Mouse (Mus musculus): ENCODE measurements around the gene Dyrk3. TPM values are rescaled to one million over a fixed set of nuclear protein-coding genes. Genes with fewer than 3 reads are reported as not detected.

Gene Dyrk3
- polyA plus RNA-seq, 1 experiment from 2014 or later, result 5.5 TPM

GRCm38 (mm10) chr1:131095574-131095973 is 42.6 kb downstream of the Dyrk3 start:
- Histone ChIP-seq H3K36me3 (peaks cover 2% of the 10 kb centered on the region), H3K4me3 (peak overlapping the region; percentile 95), H3K27ac (0 out of 2 replicates have a peak overlapping the region, but pooled peaks have one; percentile 96), H3K27me3 (ENCODE audit: low read depth, poor library complexity, severe bottlenecking) (0 out of 2 replicates have a peak, but pooled peaks cover 5% of the 10 kb centered on the region), H3K9me3 (replicated peaks) (no peaks in the 10 kb centered on the region), H3K4me1 (peaks cover 48% of the 10 kb centered on the region)
- WGBS, result 59% methylated on average over 8 of the region's 8 CpGs
- DNase-seq (ENCODE audit: low spot score), result no peak

GRCm38 (mm10) chr1:131093889-131094288 is 44.3 kb downstream of the Dyrk3 start:
- Histone ChIP-seq H3K27me3 (ENCODE audit: low read depth, poor library complexity, severe bottlenecking) (0 out of 2 replicates have a peak, but pooled peaks cover 2% of the 10 kb centered on the region), H3K27ac (no peak overlapping the region), H3K4me3 (no peak overlapping the region), H3K36me3 (peaks cover 2% of the 10 kb centered on the region), H3K4me1 (peaks cover 65% of the 10 kb centered on the region), H3K9me3 (replicated peaks) (no peaks in the 10 kb centered on the region)
- no peak for DNase-seq (ENCODE audit: low spot score)
- WGBS, result 92% methylated on average over 8 of the region's 8 CpGs

- H3K27me3 ChIP-seq (ENCODE audit: low read depth, poor library complexity, severe bottlenecking), result no peaks in the 10 kb centered on the region
- H3K9me3 ChIP-seq (replicated peaks), result no peaks in the 10 kb centered on the region
- H3K4me3 ChIP-seq, result no peak overlapping the region
- WGBS, result 95% methylated on average over 3 of the region's 3 CpGs
- DNase-seq (ENCODE audit: low spot score), result no peak
- H3K4me1 ChIP-seq, result peaks cover 68% of the 10 kb centered on the region
- peaks cover 2% of the 10 kb centered on the region for H3K36me3 ChIP-seq
- H3K27ac ChIP-seq, result no peak overlapping the region
Measured at GRCm38 (mm10) chr1:131092846-131093245, 45.3 kb downstream of the Dyrk3 start.

- WGBS, result 91% methylated on average over 3 of the region's 3 CpGs
- peaks cover 68% of the 10 kb centered on the region for H3K4me1 ChIP-seq
Measured at GRCm38 (mm10) chr1:131092173-131092572, 46.0 kb downstream of the Dyrk3 start.

GRCm38 (mm10) chr1:131091481-131091880 is 46.7 kb downstream of the Dyrk3 start:
- no peak overlapping the region for H3K27ac ChIP-seq
- H3K27me3 ChIP-seq (ENCODE audit: low read depth, poor library complexity, severe bottlenecking), result no peaks in the 10 kb centered on the region
- H3K4me3 ChIP-seq, result no peak overlapping the region
- H3K9me3 ChIP-seq (replicated peaks), result no peaks in the 10 kb centered on the region
- H3K4me1 ChIP-seq, result peaks cover 73% of the 10 kb centered on the region
- peaks cover 2% of the 10 kb centered on the region for H3K36me3 ChIP-seq
- DNase-seq (ENCODE audit: low spot score), result no peak
- 88% methylated on average over 3 of the region's 3 CpGs for WGBS

More at GRCm38 (mm10) chr1:131092173-131092572, 46.0 kb downstream of the Dyrk3 start:
- Histone ChIP-seq H3K4me3 (no peak overlapping the region), H3K36me3 (peaks cover 2% of the 10 kb centered on the region), H3K27me3 (ENCODE audit: low read depth, poor library complexity, severe bottlenecking) (no peaks in the 10 kb centered on the region), H3K27ac (no peak overlapping the region), H3K9me3 (replicated peaks) (no peaks in the 10 kb centered on the region)
- DNase-seq (ENCODE audit: low spot score), result no peak

- no peaks in the 10 kb centered on the region for H3K27me3 ChIP-seq (ENCODE audit: low read depth, poor library complexity, severe bottlenecking)
- WGBS, result 75% methylated on average over 4 of the region's 4 CpGs
- no peak overlapping the region for H3K27ac ChIP-seq
- H3K4me1 ChIP-seq, result peaks cover 73% of the 10 kb centered on the region
- DNase-seq (ENCODE audit: low spot score), result no peak
- H3K4me3 ChIP-seq, result no peak overlapping the region
- H3K36me3 ChIP-seq, result peaks cover 2% of the 10 kb centered on the region
- H3K9me3 ChIP-seq (replicated peaks), result no peaks in the 10 kb centered on the region
Measured at GRCm38 (mm10) chr1:131090877-131091276, 47.3 kb downstream of the Dyrk3 start.

- no peaks in the 10 kb centered on the region for H3K27me3 ChIP-seq (ENCODE audit: low read depth, poor library complexity, severe bottlenecking)
- H3K4me3 ChIP-seq, result no peak overlapping the region
- H3K4me1 ChIP-seq, result peaks cover 70% of the 10 kb centered on the region
- no peaks in the 10 kb centered on the region for H3K9me3 ChIP-seq (replicated peaks)
- 72% methylated on average over 5 of the region's 5 CpGs for WGBS
- no peak for DNase-seq (ENCODE audit: low spot score)
- 0 out of 2 replicates have a peak overlapping the region, but pooled peaks have one; percentile 26 for H3K27ac ChIP-seq
- peaks cover 2% of the 10 kb centered on the region for H3K36me3 ChIP-seq
Measured at GRCm38 (mm10) chr1:131090261-131090660, 47.9 kb downstream of the Dyrk3 start.

GRCm38 (mm10) chr1:131089525-131090127 is 48.5 kb downstream of the Dyrk3 start:
- peaks cover 2% of the 10 kb centered on the region for H3K36me3 ChIP-seq
- 89% methylated on average over 2 of the region's 2 CpGs for WGBS
- peaks cover 67% of the 10 kb centered on the region for H3K4me1 ChIP-seq
- H3K27me3 ChIP-seq (ENCODE audit: low read depth, poor library complexity, severe bottlenecking), result no peaks in the 10 kb centered on the region
- no peak overlapping the region for H3K4me3 ChIP-seq
- H3K27ac ChIP-seq, result 0 out of 2 replicates have a peak overlapping the region, but pooled peaks have one; percentile 26
- no peaks in the 10 kb centered on the region for H3K9me3 ChIP-seq (replicated peaks)
- no peak for DNase-seq (ENCODE audit: low spot score)

- 63% methylated on average over 11 of the region's 11 CpGs for WGBS
- peaks cover 71% of the 10 kb centered on the region for H3K4me1 ChIP-seq
- no peaks in the 10 kb centered on the region for H3K36me3 ChIP-seq
- H3K9me3 ChIP-seq (replicated peaks), result no peaks in the 10 kb centered on the region
- no peak for DNase-seq (ENCODE audit: low spot score)
- H3K4me3 ChIP-seq, result no peak overlapping the region
- H3K27me3 ChIP-seq (ENCODE audit: low read depth, poor library complexity, severe bottlenecking), result no peaks in the 10 kb centered on the region
- no peak overlapping the region for H3K27ac ChIP-seq
Measured at GRCm38 (mm10) chr1:131088547-131088946, 49.6 kb downstream of the Dyrk3 start.

- no peak overlapping the region for H3K27ac ChIP-seq
- no peaks in the 10 kb centered on the region for H3K36me3 ChIP-seq
- no peaks in the 10 kb centered on the region for H3K9me3 ChIP-seq (replicated peaks)
- H3K27me3 ChIP-seq (ENCODE audit: low read depth, poor library complexity, severe bottlenecking), result no peaks in the 10 kb centered on the region
- WGBS, result 68% methylated on average over 7 of the region's 7 CpGs
- H3K4me3 ChIP-seq, result no peak overlapping the region
- DNase-seq (ENCODE audit: low spot score), result no peak
- peaks cover 72% of the 10 kb centered on the region for H3K4me1 ChIP-seq
Measured at GRCm38 (mm10) chr1:131086907-131087306, 51.2 kb downstream of the Dyrk3 start.

GRCm38 (mm10) chr1:131085957-131086739 is 52.0 kb downstream of the Dyrk3 start:
- Histone ChIP-seq H3K9me3 (replicated peaks) (no peaks in the 10 kb centered on the region), H3K4me1 (peaks cover 75% of the 10 kb centered on the region), H3K36me3 (no peaks in the 10 kb centered on the region), H3K4me3 (no peak overlapping the region), H3K27ac (no peak overlapping the region), H3K27me3 (ENCODE audit: low read depth, poor library complexity, severe bottlenecking) (no peaks in the 10 kb centered on the region)
- WGBS, result 22% methylated on average over 4 of the region's 4 CpGs
- DNase-seq (ENCODE audit: low spot score), result no peak

GRCm38 (mm10) chr1:131085272-131085671 is 52.9 kb downstream of the Dyrk3 start:
- Histone ChIP-seq H3K4me3 (no peak overlapping the region), H3K36me3 (no peaks in the 10 kb centered on the region), H3K27ac (no peak overlapping the region), H3K4me1 (peaks cover 67% of the 10 kb centered on the region), H3K9me3 (replicated peaks) (no peaks in the 10 kb centered on the region), H3K27me3 (ENCODE audit: low read depth, poor library complexity, severe bottlenecking) (no peaks in the 10 kb centered on the region)
- 73% methylated on average over 3 of the region's 3 CpGs for WGBS
- DNase-seq (ENCODE audit: low spot score), result no peak

- no peaks in the 10 kb centered on the region for H3K27me3 ChIP-seq (ENCODE audit: low read depth, poor library complexity, severe bottlenecking)
- no peaks in the 10 kb centered on the region for H3K9me3 ChIP-seq (replicated peaks)
- no peak for DNase-seq (ENCODE audit: low spot score)
- peak overlapping the region; percentile 46; the same call in 1 of the 2 replicates for H3K27ac ChIP-seq
- 41% methylated on average over 8 of the region's 8 CpGs for WGBS
- H3K36me3 ChIP-seq, result no peaks in the 10 kb centered on the region
- H3K4me1 ChIP-seq, result peaks cover 65% of the 10 kb centered on the region
- H3K4me3 ChIP-seq, result no peak overlapping the region
Measured at GRCm38 (mm10) chr1:131084289-131084688, 53.9 kb downstream of the Dyrk3 start.
